Mouse (Mus musculus): ENCODE results near the gene Taf8. TPM values are rescaled to one million over a fixed set of nuclear protein-coding genes. Genes with fewer than 3 reads are reported as not detected.

Taf8 gene
- polyA plus RNA-seq, 1 experiment from 2014 or later: 32.4 TPM

DNA sequence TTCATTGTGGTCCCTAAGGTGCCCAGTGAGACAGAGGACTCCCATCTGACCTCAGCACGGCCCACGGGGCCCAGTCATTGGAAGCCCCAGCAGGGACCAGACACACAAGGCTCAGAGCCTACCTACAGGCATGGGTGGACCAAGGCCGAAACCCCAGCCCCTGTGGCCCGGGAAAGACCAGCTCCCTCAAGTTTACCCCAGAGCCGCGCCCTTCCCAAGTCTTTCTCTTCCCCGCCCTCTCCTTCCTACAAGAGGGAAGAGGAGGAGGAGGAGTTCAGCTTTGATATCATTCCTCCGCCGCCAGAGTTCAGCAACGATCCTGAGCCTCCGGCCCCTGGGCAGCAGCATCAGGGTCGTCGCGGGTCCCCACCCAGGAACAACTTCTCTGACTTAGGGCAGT lies 34.0 kb downstream of the Taf8 start:
- Histone ChIP-seq H3K27me3 (peaks cover 20% of the 10 kb centered on the region), H3K4me1 (peaks cover 46% of the 10 kb centered on the region), H3K4me2 (replicated peaks) (peak overlapping the region; percentile 30; the same call in 1 of the 2 replicates), H3K9me3 (replicated peaks) (no peaks in the 10 kb centered on the region), H3K36me3 (no peaks in the 10 kb centered on the region), H3K27ac (replicated peaks) (no peak overlapping the region), H3K9ac (no peak overlapping the region), H3K4me3 (replicated peaks) (peak overlapping the region; percentile 25)
- WGBS: 30% methylated on average over 14 of the region's 14 CpGs
- ATAC-seq (ENCODE audit: insufficient number of reproducible peaks, low FRiP score, low TSS enrichment, low read depth): no peak

DNA sequence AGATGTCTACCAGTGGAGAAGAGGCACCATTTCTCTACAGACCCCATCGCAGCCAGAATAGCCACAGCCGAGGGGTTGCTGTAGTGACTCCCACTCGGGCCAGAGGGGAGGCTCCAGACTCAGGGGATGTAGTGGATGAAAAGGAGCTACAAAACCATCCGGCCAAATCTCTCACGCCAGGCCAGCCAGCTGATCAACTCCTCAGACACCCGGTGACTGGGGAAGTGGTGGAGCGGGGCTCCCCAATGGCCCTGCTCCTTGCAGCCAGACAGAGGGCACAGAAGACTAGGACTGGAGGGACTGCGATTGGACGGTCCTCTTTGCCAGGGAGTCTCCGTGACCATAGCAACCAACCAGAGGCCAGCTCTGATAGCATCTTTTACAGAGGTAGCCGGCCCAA lies 34.4 kb downstream of the Taf8 start:
- no peaks in the 10 kb centered on the region for H3K9me3 ChIP-seq (replicated peaks)
- H3K36me3 ChIP-seq: no peaks in the 10 kb centered on the region
- H3K27ac ChIP-seq (replicated peaks): no peak overlapping the region
- no peak for ATAC-seq (ENCODE audit: insufficient number of reproducible peaks, low FRiP score, low TSS enrichment, low read depth)
- peaks cover 42% of the 10 kb centered on the region for H3K4me1 ChIP-seq
- H3K4me3 ChIP-seq (replicated peaks): no peak overlapping the region
- 72% methylated on average over 11 of the region's 11 CpGs for WGBS
- H3K9ac ChIP-seq: no peak overlapping the region
- no peak overlapping the region for H3K4me2 ChIP-seq (replicated peaks)
- H3K27me3 ChIP-seq: peaks cover 20% of the 10 kb centered on the region

GRCm38 (mm10) chr17:47466284-47466683 lies 35.8 kb downstream of the Taf8 start:
- WGBS: 45% methylated on average over 9 of the region's 9 CpGs
- ATAC-seq (ENCODE audit: insufficient number of reproducible peaks, low FRiP score, low TSS enrichment, low read depth): no peak
- Histone ChIP-seq H3K9ac (no peak overlapping the region), H3K4me2 (replicated peaks) (no peak overlapping the region; the same call in 1 of the 2 replicates), H3K27me3 (peaks cover 20% of the 10 kb centered on the region), H3K9me3 (replicated peaks) (no peaks in the 10 kb centered on the region), H3K36me3 (no peaks in the 10 kb centered on the region), H3K27ac (replicated peaks) (no peak overlapping the region), H3K4me1 (peaks cover 39% of the 10 kb centered on the region), H3K4me3 (replicated peaks) (no peak overlapping the region)

- no peak for ATAC-seq (ENCODE audit: insufficient number of reproducible peaks, low FRiP score, low TSS enrichment, low read depth)
- Histone ChIP-seq H3K36me3 (no peaks in the 10 kb centered on the region), H3K9me3 (replicated peaks) (no peaks in the 10 kb centered on the region), H3K27ac (replicated peaks) (no peak overlapping the region), H3K9ac (no peak overlapping the region), H3K4me2 (replicated peaks) (no peak overlapping the region), H3K27me3 (peaks cover 20% of the 10 kb centered on the region), H3K4me1 (peaks cover 27% of the 10 kb centered on the region), H3K4me3 (replicated peaks) (no peak overlapping the region)
- 77% methylated on average over 11 of the region's 11 CpGs for WGBS
Observed at GRCm38 (mm10) chr17:47465016-47465415, 37.1 kb downstream of the Taf8 start.

DNA sequence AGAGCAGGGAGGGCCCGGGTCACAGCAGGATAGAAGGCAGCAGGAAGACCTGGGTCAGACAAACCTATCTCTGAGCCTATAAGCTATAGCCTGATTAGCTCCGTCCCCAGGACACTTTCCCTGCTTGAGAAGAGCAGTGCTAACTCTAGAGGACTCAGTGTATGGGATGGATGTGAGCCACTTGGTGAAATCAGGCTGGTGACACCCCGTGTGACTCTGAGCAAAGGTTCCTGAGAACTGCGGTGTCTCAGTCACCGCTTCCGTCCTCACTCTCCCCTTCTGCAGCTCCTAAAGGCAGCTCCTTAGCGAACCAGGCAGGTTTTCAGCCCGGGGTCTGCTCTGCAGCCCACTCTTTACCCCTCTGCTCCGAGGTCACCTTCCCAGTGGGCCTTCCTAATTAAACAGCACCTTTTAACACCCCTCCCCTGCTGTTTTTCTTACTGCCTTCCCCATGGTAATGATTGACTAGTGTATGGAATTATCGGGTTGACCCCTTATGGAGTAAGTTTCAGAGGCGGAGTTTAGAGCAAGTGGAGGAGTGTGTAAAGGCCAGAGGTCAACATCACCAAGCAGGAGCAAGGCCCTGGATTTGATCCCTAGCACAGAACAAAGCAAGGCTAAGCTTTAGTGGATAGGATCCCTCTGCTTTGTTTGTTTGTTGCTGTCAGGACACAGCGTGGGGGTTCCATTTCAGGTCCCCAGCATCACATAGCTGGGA lies 37.7 kb downstream of the Taf8 start:
- H3K9me3 ChIP-seq (replicated peaks): no peaks in the 10 kb centered on the region
- no peaks in the 10 kb centered on the region for H3K36me3 ChIP-seq
- 62% methylated on average over 12 of the region's 12 CpGs for WGBS
- H3K4me3 ChIP-seq (replicated peaks): no peak overlapping the region
- ATAC-seq (ENCODE audit: insufficient number of reproducible peaks, low FRiP score, low TSS enrichment, low read depth): no peak
- H3K4me1 ChIP-seq: peaks cover 28% of the 10 kb centered on the region
- no peak overlapping the region for H3K27ac ChIP-seq (replicated peaks)
- H3K9ac ChIP-seq: no peak overlapping the region
- H3K4me2 ChIP-seq (replicated peaks): no peak overlapping the region
- H3K27me3 ChIP-seq: peaks cover 20% of the 10 kb centered on the region

GRCm38 (mm10) chr17:47462728-47463388 lies 39.2 kb downstream of the Taf8 start:
- Histone ChIP-seq H3K27ac (replicated peaks) (no peak overlapping the region), H3K4me2 (replicated peaks) (no peak overlapping the region), H3K36me3 (no peaks in the 10 kb centered on the region), H3K9me3 (replicated peaks) (no peaks in the 10 kb centered on the region), H3K4me3 (replicated peaks) (no peak overlapping the region), H3K4me1 (peaks cover 20% of the 10 kb centered on the region), H3K9ac (no peak overlapping the region), H3K27me3 (peaks cover 11% of the 10 kb centered on the region)
- ATAC-seq (ENCODE audit: insufficient number of reproducible peaks, low FRiP score, low TSS enrichment, low read depth): no peak
- WGBS: 51% methylated on average over 9 of the region's 9 CpGs

- H3K27ac ChIP-seq (replicated peaks): no peak overlapping the region
- 68% methylated on average over 7 of the region's 7 CpGs for WGBS
- H3K4me2 ChIP-seq (replicated peaks): no peak overlapping the region
- peaks cover 20% of the 10 kb centered on the region for H3K4me1 ChIP-seq
- H3K4me3 ChIP-seq (replicated peaks): no peak overlapping the region
- H3K9ac ChIP-seq: no peak overlapping the region
- H3K9me3 ChIP-seq (replicated peaks): no peaks in the 10 kb centered on the region
- no peak for ATAC-seq (ENCODE audit: insufficient number of reproducible peaks, low FRiP score, low TSS enrichment, low read depth)
- H3K27me3 ChIP-seq: peaks cover 5% of the 10 kb centered on the region
- H3K36me3 ChIP-seq: no peaks in the 10 kb centered on the region
Observed at GRCm38 (mm10) chr17:47462209-47462608, 39.9 kb downstream of the Taf8 start.

DNA sequence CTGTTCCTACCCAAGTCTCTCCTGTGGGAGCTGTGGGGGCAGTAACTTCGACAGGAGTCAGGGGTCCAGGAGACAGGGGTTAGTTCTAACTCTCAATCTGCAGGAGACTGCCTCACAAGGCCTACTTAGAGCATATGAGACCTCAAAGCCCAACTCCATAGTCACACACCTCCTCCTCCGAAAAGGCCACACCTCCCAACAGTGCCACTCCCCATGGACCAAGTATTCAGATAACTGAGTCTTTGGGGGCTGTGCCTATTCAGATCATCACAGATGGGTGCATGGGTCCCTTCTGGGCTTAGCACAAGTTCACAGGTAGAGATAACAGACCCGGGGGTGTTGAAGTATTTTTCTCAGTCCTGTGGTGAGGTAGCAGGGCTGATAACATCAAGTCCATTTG lies 40.4 kb downstream of the Taf8 start:
- H3K36me3 ChIP-seq: no peaks in the 10 kb centered on the region
- H3K9ac ChIP-seq: no peak overlapping the region
- WGBS: 70% methylated on average over 3 of the region's 3 CpGs
- ATAC-seq (ENCODE audit: insufficient number of reproducible peaks, low FRiP score, low TSS enrichment, low read depth): no peak
- H3K27me3 ChIP-seq: no peaks in the 10 kb centered on the region
- no peak overlapping the region for H3K4me3 ChIP-seq (replicated peaks)
- peaks cover 20% of the 10 kb centered on the region for H3K4me1 ChIP-seq
- H3K4me2 ChIP-seq (replicated peaks): no peak overlapping the region
- H3K9me3 ChIP-seq (replicated peaks): no peaks in the 10 kb centered on the region
- H3K27ac ChIP-seq (replicated peaks): no peak overlapping the region

GRCm38 (mm10) chr17:47459341-47459919 lies 42.7 kb downstream of the Taf8 start:
- 0 out of 2 replicates have a peak, but pooled peaks cover 11% of the 10 kb centered on the region for H3K4me1 ChIP-seq
- no peak overlapping the region for H3K4me2 ChIP-seq (replicated peaks)
- H3K27me3 ChIP-seq: no peaks in the 10 kb centered on the region
- no peak for ATAC-seq (ENCODE audit: insufficient number of reproducible peaks, low FRiP score, low TSS enrichment, low read depth)
- no peak overlapping the region for H3K27ac ChIP-seq (replicated peaks)
- H3K9me3 ChIP-seq (replicated peaks): no peaks in the 10 kb centered on the region
- WGBS: 76% methylated on average over 3 of the region's 3 CpGs
- no peaks in the 10 kb centered on the region for H3K36me3 ChIP-seq
- no peak overlapping the region for H3K9ac ChIP-seq
- no peak overlapping the region for H3K4me3 ChIP-seq (replicated peaks)

DNA sequence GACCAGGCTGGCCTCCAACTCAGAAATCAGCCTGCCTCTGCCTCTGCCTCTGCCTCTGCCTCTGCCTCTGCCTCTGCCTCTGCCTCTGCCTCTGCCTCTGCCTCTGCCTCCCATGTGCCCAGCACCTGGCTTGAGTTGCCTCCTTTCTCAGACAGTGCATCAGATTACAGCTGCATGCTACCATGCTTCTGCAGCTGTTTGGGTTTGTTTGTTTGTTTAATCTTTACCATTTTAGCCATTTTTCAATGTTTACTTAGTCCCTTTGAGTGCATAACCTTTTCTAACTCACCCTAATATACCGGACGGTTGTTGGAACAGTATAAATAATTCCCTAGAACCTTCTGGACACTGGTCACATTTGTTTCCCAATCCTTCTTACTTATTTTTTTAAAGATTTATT lies 43.2 kb downstream of the Taf8 start:
- 82% methylated on average over 2 of the region's 2 CpGs for WGBS

GRCm38 (mm10) chr17:47458310-47458709 lies 43.8 kb downstream of the Taf8 start:
- Histone ChIP-seq H3K4me3 (replicated peaks) (no peak overlapping the region), H3K36me3 (no peaks in the 10 kb centered on the region), H3K4me2 (replicated peaks) (no peak overlapping the region), H3K27me3 (no peaks in the 10 kb centered on the region), H3K9me3 (replicated peaks) (no peaks in the 10 kb centered on the region), H3K9ac (no peak overlapping the region), H3K4me1 (peaks cover 14% of the 10 kb centered on the region; the same call in 1 of the 2 replicates), H3K27ac (replicated peaks) (no peak overlapping the region)
- WGBS: 79% methylated on average over 13 of the region's 13 CpGs
- no peak for ATAC-seq (ENCODE audit: insufficient number of reproducible peaks, low FRiP score, low TSS enrichment, low read depth)

More for the DNA sequence above, 43.2 kb downstream of the Taf8 start:
- Histone ChIP-seq H3K27me3 (no peaks in the 10 kb centered on the region), H3K36me3 (no peaks in the 10 kb centered on the region), H3K4me2 (replicated peaks) (no peak overlapping the region), H3K9ac (no peak overlapping the region), H3K9me3 (replicated peaks) (no peaks in the 10 kb centered on the region), H3K4me1 (0 out of 2 replicates have a peak, but pooled peaks cover 11% of the 10 kb centered on the region), H3K27ac (replicated peaks) (no peak overlapping the region), H3K4me3 (replicated peaks) (no peak overlapping the region)
- ATAC-seq (ENCODE audit: insufficient number of reproducible peaks, low FRiP score, low TSS enrichment, low read depth): no peak
